Mouse (Mus musculus) olfactory bulb, adult 2 months (tissue): ENCODE measurements around the gene Grm3.

Source experiments
- CTCF ChIP-seq: fragments of 200-500 bp; IDR thresholded peaks from 2 replicates; pipeline ENCODE4 v1.5.1; 2012; ENCODE audit warnings: low read depth, mild to moderate bottlenecking, low read length, moderate library complexity; ENCODE audit not compliant: insufficient read depth
- POLR2A ChIP-seq: fragments of 200-500 bp; IDR thresholded peaks from 2 replicates; pipeline ENCODE4 v1.6.1; 2012; ENCODE audit warnings: mild to moderate bottlenecking, low read depth, low read length, moderate library complexity; ENCODE audit not compliant: insufficient read depth

- TF ChIP-seq CTCF (no peak), POLR2A (no peak)
Observed at GRCm38 (mm10) chr5:9449570-9449969, 275.4 kb downstream of the Grm3 start.
